Mouse (Mus musculus): ENCODE data around the gene Kcnv2. TPM values are rescaled to one million over a fixed set of nuclear protein-coding genes. Genes with fewer than 3 reads are reported as not detected.

The Kcnv2 gene
- polyA plus RNA-seq, 1 experiment from 2014 or later = 0.04 TPM

DNA sequence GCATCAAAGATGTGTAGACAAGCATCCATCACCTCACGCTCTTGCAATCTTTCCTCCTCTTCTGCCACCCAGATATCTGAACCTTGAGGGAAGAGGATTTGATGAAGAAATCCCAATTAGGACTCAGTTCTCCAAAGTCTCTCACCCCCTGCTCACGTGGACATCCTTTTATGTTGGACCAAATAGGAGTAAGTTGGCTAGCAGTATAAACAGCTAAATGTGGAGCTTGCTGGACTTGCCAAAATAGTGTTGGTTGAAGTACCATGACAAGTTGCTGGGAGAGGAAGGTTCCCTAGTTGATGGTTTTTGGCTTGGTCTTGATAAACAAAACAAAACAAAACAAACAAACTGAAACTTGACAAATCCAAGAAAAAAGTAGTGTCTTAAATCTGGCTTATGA is 47.8 kb downstream of the Kcnv2 start:
- DNase-seq (ENCODE audit: low spot score) (no peak), ATAC-seq (replicated peaks; ENCODE audit: low FRiP score, low read depth) (no peak)
- Histone ChIP-seq H3K27me3 (ENCODE audit: insufficient read depth, low read length) (no peaks in the 10 kb centered on the region), H3K9me3 (replicated peaks; ENCODE audit: low read length) (no peaks in the 10 kb centered on the region), H3K4me1 (replicated peaks; ENCODE audit: insufficient read depth, low read length) (no peaks in the 10 kb centered on the region), H3K4me2 (ENCODE audit: low read length) (no peak overlapping the region), H3K9ac (ENCODE audit: low read depth, low read length) (no peak overlapping the region), H3K27ac (no peak overlapping the region), H3K4me3 (replicated peaks; ENCODE audit: low read depth, low read length) (no peak overlapping the region), H3K36me3 (ENCODE audit: insufficient read depth, low read length) (no peaks in the 10 kb centered on the region)
- WGBS = 84% methylated on average over 2 of the region's 2 CpGs
- no peak for TF ChIP-seq CTCF (IDR thresholded peaks at IDR 0.05; ENCODE audit: low read depth)

GRCm38 (mm10) chr19:27370784-27371183 is 48.4 kb downstream of the Kcnv2 start:
- no peak for DNase-seq (ENCODE audit: low spot score)
- H3K36me3 ChIP-seq (ENCODE audit: insufficient read depth, low read length) = no peaks in the 10 kb centered on the region
- no peak overlapping the region for H3K27ac ChIP-seq
- H3K4me2 ChIP-seq (ENCODE audit: low read length) = no peak overlapping the region
- H3K4me1 ChIP-seq (replicated peaks; ENCODE audit: insufficient read depth, low read length) = no peaks in the 10 kb centered on the region
- no peak for TF ChIP-seq CTCF (IDR thresholded peaks at IDR 0.05; ENCODE audit: low read depth)
- 87% methylated on average over 2 of the region's 2 CpGs for WGBS
- ATAC-seq (replicated peaks; ENCODE audit: low FRiP score, low read depth) = no peak
- no peak overlapping the region for H3K4me3 ChIP-seq (replicated peaks; ENCODE audit: low read depth, low read length)
- H3K9ac ChIP-seq (ENCODE audit: low read depth, low read length) = no peak overlapping the region
- no peaks in the 10 kb centered on the region for H3K27me3 ChIP-seq (ENCODE audit: insufficient read depth, low read length)
- H3K9me3 ChIP-seq (replicated peaks; ENCODE audit: low read length) = no peaks in the 10 kb centered on the region

DNA sequence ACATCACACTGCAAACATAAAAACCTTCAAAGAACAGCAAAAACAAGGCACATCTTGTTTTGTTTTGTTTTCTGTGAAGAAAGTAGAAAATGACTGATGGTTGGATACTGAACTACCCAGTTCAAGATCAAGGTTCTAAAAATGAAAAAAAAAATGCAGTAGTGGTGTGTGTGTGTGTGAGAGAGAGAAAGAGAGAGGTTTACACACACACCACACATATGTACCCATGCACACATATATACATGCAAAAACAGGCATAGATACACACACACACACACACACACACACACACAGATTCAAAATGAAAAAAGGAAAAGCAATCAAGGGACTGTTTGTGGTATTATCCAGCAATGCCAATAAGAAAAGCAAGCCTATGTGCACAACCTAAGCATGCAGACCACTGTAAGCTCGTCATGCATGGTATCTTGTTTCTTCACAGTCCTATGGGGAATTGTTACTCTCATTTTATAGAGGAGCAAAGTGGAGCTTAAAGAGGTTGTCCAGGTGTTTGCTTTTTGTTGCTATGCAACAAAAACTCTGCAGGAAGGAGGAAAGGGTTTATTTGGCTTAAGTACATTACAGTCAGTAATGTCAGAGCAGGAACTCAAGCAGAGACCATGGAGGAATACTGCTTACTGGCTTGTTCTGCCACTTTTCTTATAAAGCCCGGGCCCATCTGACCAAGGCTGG is 57.5 kb downstream of the Kcnv2 start:
- TF ChIP-seq CTCF (IDR thresholded peaks at IDR 0.05; ENCODE audit: low read depth) = no peak
- DNase-seq (ENCODE audit: low spot score) = no peak
- no peak overlapping the region for H3K4me2 ChIP-seq (ENCODE audit: low read length)

GRCm38 (mm10) chr19:27382131-27382530 is 59.7 kb downstream of the Kcnv2 start:
- Histone ChIP-seq H3K9ac (ENCODE audit: low read depth, low read length) (no peak overlapping the region), H3K4me2 (ENCODE audit: low read length) (no peak overlapping the region), H3K27ac (no peak overlapping the region), H3K4me1 (replicated peaks; ENCODE audit: insufficient read depth, low read length) (no peaks in the 10 kb centered on the region), H3K36me3 (ENCODE audit: insufficient read depth, low read length) (peaks cover 12% of the 10 kb centered on the region; the same call in 1 of the 2 replicates), H3K4me3 (replicated peaks; ENCODE audit: low read depth, low read length) (no peak overlapping the region), H3K27me3 (ENCODE audit: insufficient read depth, low read length) (no peaks in the 10 kb centered on the region), H3K9me3 (replicated peaks; ENCODE audit: low read length) (no peaks in the 10 kb centered on the region)
- WGBS = 81% methylated on average over 1 of the region's 1 CpGs
- TF ChIP-seq CTCF (IDR thresholded peaks at IDR 0.05; ENCODE audit: low read depth) = no peak
- no peak for DNase-seq (ENCODE audit: low spot score)
- no peak for ATAC-seq (replicated peaks; ENCODE audit: low FRiP score, low read depth)

More for the DNA sequence above, 57.5 kb downstream of the Kcnv2 start:
- Histone ChIP-seq H3K9ac (ENCODE audit: low read depth, low read length) (no peak overlapping the region), H3K27ac (no peak overlapping the region), H3K4me1 (replicated peaks; ENCODE audit: insufficient read depth, low read length) (no peaks in the 10 kb centered on the region), H3K9me3 (replicated peaks; ENCODE audit: low read length) (no peaks in the 10 kb centered on the region), H3K36me3 (ENCODE audit: insufficient read depth, low read length) (no peaks in the 10 kb centered on the region), H3K4me3 (replicated peaks; ENCODE audit: low read depth, low read length) (no peak overlapping the region), H3K27me3 (ENCODE audit: insufficient read depth, low read length) (no peaks in the 10 kb centered on the region)
- no peak for ATAC-seq (replicated peaks; ENCODE audit: low FRiP score, low read depth)
- WGBS = 74% methylated on average over 2 of the region's 2 CpGs

DNA sequence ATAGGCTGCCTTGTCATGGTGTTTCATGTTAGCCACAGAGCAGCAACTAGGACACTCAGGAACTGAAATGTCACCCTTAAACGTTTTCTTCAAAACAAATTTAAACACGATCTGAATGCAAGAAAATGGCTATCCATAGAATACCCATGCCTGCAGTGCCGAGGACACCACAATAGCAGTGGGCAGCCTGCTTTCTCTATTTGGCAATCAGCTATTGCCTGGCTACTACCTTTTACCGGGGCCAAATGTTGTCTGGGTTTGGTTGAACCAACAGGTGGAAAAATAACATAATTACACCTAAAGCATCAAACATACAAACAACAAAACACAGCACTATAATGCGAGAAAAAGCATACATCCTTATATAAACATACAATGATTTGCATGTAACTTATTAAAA is 60.9 kb downstream of the Kcnv2 start:
- no peak for TF ChIP-seq CTCF (IDR thresholded peaks at IDR 0.05; ENCODE audit: low read depth)
- H3K27ac ChIP-seq = no peak overlapping the region
- DNase-seq (ENCODE audit: low spot score) (no peak), ATAC-seq (replicated peaks; ENCODE audit: low FRiP score, low read depth) (no peak)
- no peak overlapping the region for H3K4me2 ChIP-seq (ENCODE audit: low read length)
- H3K36me3 ChIP-seq (ENCODE audit: insufficient read depth, low read length) = peaks cover 17% of the 10 kb centered on the region; the same call in 1 of the 2 replicates
- H3K9ac ChIP-seq (ENCODE audit: low read depth, low read length) = no peak overlapping the region
- H3K9me3 ChIP-seq (replicated peaks; ENCODE audit: low read length) = no peaks in the 10 kb centered on the region
- WGBS = 90% methylated on average over 5 of the region's 5 CpGs
- no peaks in the 10 kb centered on the region for H3K4me1 ChIP-seq (replicated peaks; ENCODE audit: insufficient read depth, low read length)
- no peaks in the 10 kb centered on the region for H3K27me3 ChIP-seq (ENCODE audit: insufficient read depth, low read length)
- H3K4me3 ChIP-seq (replicated peaks; ENCODE audit: low read depth, low read length) = no peak overlapping the region

DNA sequence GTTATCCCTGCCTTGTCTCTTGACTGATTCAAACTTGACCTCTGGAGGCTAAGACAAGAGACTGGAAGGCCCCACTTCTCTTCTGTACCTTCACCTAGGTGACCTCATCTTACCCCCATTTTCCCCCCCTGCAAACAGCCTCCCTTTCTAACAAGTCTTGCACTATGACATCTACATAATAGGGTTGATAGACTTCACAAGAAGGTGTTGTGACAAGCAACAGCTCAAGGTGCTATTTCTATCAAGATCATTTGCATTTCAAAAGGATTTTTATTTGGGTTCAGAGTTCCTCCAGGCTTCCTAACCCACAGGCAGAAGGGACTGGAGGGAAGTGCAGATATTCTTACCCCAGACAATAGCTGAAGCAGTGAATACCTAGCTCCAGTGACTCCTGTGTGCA is 62.9 kb downstream of the Kcnv2 start:
- Histone ChIP-seq H3K4me2 (ENCODE audit: low read length) (no peak overlapping the region), H3K27ac (no peak overlapping the region), H3K9me3 (replicated peaks; ENCODE audit: low read length) (no peaks in the 10 kb centered on the region), H3K9ac (ENCODE audit: low read depth, low read length) (no peak overlapping the region), H3K4me3 (replicated peaks; ENCODE audit: low read depth, low read length) (no peak overlapping the region), H3K36me3 (ENCODE audit: insufficient read depth, low read length) (peaks cover 24% of the 10 kb centered on the region), H3K4me1 (replicated peaks; ENCODE audit: insufficient read depth, low read length) (no peaks in the 10 kb centered on the region), H3K27me3 (ENCODE audit: insufficient read depth, low read length) (no peaks in the 10 kb centered on the region)
- ATAC-seq (replicated peaks; ENCODE audit: low FRiP score, low read depth) (no peak), DNase-seq (ENCODE audit: low spot score) (no peak)
- TF ChIP-seq CTCF (IDR thresholded peaks at IDR 0.05; ENCODE audit: low read depth) = no peak

Other genes with a start within 250 kb of the Kcnv2 start
- 41.8 and 42.2 TPM in 2 replicates for gene Vldlr, start 106.1 kb upstream of the Kcnv2 start, polyA plus RNA-seq (2015; fragmentation: Nextera tagmentation; extraction: Ambion mirVana)
- 100.0 and 105 TPM in 2 replicates for gene Pum3, start 107.2 kb downstream of the Kcnv2 start, polyA plus RNA-seq (2015; fragmentation: Nextera tagmentation; extraction: Ambion mirVana)